Mouse (Mus musculus) adrenal gland, postnatal 25 days (tissue): ENCODE measurements around the gene Tmem150c. TPM values are rescaled to one million over a fixed set of nuclear protein-coding genes. Genes with fewer than 3 reads are reported as not detected.

ENCODE experiments used
- DNase-seq: peaks from one replicate; pipeline ENCODE4 v3.0.0; 2021; ENCODE audit warnings: mixed read lengths
- long read RNA-seq: library from polyadenylated mRNA; stranded (forward); transcript quantifications from one replicate; pipeline ENCODE4 v2.0.0, GENCODE M21; 2021
- total RNA-seq: library from RNA; stranded (reverse); gene quantifications from 2 replicates; pipeline ENCODE4 v1.2.3, GENCODE M21; 2021

Gene Tmem150c
- 13.0 and 23.0 TPM in 2 replicates for total RNA-seq
- long read RNA-seq, partial matches to known transcripts: 1 of 11 reads
- long read RNA-seq, other reads (novel, unspliced or antisense): 6 of 11 reads

- no peak for DNase-seq
Measured at GRCm38 (mm10) chr5:100159638-100159973, at the start of gene Tmem150c. TSS of gene Tmem150c (minus strand) at chr5:100159808.

DNA sequence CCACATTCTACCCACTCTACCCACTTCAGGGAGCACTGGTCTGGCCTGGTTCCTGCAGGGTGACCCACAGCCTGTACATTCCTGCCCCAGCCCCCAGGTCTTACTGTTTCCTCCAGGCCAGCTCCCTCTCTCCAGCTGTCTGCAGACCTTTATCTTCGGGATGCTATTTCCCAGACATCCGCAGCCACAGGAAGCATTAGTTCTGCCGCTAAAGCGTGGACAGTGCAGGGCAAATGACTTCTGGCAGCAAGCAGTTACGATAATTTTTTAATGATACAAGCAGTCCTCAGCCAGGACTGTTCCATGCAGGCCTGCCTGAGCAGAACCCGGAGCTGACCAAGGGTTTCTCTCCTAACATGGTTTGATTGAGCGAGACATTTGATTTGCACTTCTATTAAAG, 49.5 kb upstream of the Tmem150c start:
- no peak for DNase-seq

- DNase-seq: no peak
Measured at GRCm38 (mm10) chr5:100206675-100207074, 47.1 kb upstream of the Tmem150c start.

- no peak for DNase-seq
Measured at GRCm38 (mm10) chr5:100205519-100206189, 46.0 kb upstream of the Tmem150c start.

GRCm38 (mm10) chr5:100200805-100201204, 41.2 kb upstream of the Tmem150c start:
- DNase-seq: no peak

- DNase-seq: no peak
Measured at GRCm38 (mm10) chr5:100200296-100200695, 40.7 kb upstream of the Tmem150c start.

DNA sequence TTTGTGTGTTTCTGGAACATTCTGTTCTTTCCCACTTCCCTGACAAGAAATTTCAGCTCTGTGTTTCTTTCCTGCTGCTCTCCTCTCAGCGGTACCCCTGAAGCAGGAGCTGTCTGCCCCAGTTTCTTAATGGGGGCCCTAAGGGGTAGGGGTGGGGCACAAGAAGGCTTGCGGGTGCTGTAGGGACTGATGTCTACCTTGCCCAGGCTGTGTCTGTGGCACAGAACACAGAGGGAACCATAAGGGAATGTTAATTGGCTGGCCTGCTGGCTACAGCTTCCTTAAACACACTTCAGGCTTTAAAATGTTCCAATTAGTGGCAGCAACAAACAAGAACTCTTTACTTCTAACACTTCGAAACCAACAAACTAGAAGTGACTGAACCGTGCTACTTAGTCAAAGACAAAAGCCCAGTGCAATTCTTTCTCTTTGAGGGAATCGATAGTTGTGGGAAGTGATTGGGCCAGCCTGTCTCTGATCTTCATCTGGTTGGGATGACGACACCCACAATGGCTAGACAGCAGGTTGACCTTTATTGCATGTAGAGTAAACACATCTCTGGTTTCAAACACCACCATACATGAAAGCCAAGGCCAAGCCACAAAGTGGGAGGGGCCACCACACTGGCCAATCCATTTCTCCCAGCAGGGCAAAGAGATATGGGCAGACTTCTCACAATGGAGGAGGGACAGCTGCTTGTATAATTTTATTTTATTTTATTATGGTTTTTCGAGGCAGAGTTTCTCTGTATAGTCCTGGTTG, 39.7 kb upstream of the Tmem150c start:
- DNase-seq: no peak

- DNase-seq: no peak
Measured at GRCm38 (mm10) chr5:100197476-100197875, 37.9 kb upstream of the Tmem150c start.

DNA sequence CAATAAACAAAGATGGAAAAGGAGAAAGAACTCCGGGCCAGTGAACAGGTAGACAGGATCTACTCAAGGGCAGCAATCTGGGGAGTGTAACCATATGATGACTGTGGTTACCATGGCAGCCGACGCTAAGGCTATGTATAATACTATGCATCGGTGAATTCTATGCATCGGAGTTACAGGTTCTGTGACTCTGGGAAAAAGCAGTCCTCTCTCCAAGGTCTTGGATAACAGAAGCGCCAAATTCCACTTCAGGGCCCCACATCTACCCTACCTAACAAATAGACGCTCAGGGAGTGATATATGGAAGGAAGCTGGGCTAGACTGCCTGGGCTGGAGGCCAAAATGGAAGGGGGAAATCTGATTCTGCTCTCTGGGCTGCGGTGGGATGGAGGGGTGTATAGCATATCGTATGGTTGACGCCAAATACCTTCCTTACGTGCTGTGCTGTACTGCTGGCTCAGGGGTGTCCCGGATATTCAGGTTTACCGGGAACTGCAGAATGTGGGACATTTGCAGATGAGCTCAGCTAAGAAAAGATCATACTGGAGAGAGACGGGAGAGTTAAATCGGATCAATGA, 37.3 kb upstream of the Tmem150c start:
- no peak for DNase-seq

DNA sequence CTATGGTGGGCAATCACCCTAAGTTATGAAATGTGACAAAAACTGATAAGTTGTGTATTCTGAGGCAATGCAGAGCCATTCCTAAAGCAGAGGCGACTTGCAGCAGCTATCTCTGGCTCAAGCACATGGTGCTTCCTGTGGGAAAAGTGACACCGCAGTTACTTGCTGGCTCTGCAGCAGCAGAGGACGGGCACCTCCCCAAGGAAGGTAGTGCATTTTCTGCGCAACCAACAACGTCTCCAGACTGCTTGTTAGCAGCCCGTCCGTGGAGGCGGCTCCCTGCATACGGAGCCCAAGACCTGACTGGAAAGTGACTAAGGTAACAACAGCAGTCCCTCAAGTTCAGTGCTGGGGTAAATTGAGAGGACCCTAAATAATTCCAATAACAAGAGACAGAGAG, 36.8 kb upstream of the Tmem150c start:
- DNase-seq: no peak

DNA sequence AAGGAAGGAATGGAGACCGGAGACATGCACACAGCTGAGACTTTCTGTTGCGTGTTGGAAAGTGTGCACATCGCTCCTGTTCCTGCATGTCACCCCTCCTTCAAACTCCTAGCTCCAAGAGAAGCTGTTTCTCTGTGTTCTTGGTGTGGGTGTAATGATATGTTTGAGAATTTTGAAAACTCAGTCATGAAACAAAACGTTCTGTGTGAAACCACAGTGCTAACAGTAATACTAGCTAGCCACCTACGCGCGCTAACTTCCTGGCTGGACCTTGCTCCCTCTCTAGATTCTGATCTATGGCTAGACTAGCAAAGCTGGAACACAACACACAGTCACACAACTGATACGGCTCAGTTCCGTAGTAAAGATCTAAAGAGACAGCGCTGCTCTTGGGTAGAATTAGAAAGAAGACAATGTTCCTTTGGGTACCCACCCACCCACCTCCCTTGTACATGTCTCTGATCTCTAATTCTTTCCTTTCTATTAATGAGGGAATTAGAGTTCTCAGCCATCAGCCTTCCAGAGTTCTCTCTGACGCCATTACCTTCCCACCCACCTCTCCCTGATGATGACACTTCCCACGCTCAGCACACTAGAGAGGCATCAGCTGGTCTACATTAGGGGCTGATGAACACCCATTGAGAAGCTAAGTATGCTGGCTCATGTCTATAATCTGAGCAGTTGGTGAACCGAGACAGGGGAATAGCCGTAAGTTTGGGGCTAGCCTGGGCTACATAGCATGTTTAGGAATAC, 32.0 kb upstream of the Tmem150c start:
- no peak for DNase-seq

GRCm38 (mm10) chr5:100187035-100187901, 27.7 kb upstream of the Tmem150c start:
- DNase-seq: no peak

DNA sequence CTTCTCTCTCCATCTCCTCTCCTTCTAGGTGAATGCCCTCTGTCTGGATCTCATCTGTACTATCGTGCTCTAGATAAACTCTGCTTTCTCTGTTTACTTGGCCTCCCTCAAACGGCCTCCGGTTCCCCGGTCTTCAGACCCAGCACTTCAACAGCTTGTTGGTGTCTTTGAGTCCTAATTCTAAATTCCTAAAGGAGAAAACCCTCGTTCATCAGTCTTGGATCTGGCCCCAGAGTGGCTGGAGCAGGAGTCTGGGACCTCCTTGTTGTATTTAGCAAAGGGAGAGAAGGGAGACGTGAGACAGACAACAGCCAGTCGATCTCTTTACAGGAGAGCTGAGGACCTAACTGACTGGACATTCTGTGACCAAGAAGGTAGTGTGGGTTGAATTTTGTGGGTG, 27.0 kb upstream of the Tmem150c start:
- DNase-seq: no peak

DNA sequence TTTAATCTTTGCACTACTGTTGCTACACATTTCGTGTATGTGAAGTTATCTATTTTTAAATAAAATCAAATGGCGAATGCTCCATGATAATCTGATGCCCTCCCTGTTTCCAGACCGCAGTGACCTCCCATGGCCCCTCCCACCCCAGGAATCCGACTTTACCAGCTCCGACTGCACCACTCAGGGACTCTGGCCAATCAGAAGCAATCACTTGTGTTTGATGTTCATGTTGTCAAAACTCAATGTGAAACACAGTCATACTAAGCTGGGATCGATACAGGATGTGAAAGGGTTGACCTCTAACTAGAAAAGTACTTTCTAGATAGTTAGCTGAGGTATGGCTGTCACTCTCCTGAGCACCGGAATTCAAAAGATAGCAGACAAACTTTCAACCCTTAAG, 26.3 kb upstream of the Tmem150c start:
- DNase-seq: no peak

DNA sequence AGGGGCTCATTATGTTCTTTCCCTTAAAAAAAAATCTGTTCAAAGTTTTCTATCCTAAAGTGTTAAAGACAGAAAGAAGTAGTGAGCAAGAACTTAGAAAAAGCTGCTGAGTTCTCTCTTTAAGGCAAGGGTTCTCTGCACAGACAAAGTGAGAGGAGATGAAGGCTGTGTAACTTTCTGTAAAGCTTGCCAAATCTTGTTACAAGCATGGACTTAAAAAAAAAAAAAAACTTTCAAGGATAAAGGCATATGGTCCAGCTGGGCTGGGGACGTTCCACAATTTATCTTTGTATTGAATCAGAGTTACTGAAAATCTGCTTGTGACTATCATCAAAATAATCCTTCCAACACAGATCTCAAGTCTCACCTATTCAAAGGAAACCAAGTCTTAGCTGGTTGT, 21.4 kb upstream of the Tmem150c start:
- no peak for DNase-seq

DNA sequence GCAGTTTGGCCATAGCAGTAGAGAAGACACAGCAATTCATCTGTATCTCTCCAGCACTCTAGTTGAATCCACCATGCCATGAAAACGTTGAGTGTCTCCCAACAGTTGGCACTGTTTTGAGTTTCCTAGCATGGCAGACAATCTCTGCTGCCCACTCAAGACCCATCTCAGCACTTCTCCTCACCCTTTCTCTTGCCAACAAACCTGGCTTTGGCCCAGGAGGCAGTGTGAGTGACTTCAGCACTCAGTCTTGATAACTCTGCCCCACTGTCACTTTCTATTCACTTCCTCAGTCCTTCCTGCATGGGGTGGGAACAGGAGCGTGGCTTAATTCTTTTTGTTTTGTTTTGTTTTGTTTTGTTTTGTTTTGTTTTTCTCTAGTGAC, 19.2 kb upstream of the Tmem150c start:
- no peak for DNase-seq

- DNase-seq: no peak
Measured at GRCm38 (mm10) chr5:100178122-100178780, 18.6 kb upstream of the Tmem150c start.

- DNase-seq: no peak
Measured at GRCm38 (mm10) chr5:100177547-100177946, 17.9 kb upstream of the Tmem150c start.

GRCm38 (mm10) chr5:100176096-100176495, 16.5 kb upstream of the Tmem150c start:
- no peak for DNase-seq

DNA sequence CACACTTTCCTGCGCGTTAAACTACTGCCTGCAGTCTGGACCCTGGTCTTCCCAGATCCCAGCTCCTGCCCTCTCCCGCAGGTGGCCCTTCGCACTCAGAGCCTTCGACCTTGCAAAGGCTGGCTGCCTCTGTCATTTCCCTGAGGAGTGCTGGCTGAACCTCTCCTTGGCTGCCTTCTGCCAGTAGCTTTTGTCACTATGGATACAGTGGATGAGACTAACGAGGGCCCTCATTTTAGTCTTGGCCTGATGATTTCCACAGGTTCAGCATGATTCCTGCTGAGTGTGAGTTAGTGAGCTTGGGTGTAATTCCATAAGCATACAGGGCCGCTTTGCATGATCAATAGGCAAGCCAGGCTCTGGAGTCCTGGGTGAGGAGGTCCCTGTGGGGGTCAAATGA, 16.0 kb upstream of the Tmem150c start:
- DNase-seq: no peak

DNA sequence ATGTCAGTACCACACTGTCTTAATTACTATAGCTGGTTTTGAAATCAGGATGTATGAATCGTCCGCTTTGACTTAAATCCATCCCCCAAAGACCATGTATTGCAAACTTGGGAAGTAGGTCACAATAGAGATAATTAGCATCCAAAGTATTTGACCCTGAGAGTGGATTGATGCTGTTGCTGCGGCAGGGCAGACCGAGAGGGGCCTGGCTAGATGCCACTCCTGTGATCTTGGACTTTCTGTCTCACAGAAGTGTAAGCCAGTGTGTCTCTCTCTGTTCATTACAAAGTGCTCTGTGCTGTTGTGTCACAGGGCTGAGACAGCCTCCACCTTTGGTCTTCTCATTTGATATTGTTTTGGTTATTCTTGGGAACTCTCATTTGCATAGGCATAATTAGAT, 12.5 kb upstream of the Tmem150c start:
- DNase-seq: peak; percentile 13
